7 mouse cellular contexts compared by ENCODE assay signal in genomic region chr3:93493992-93494391, GRCm38 (mm10). TPM values are rescaled to one million over a fixed set of nuclear protein-coding genes. Genes with fewer than 3 reads are reported as not detected.
DNase-seq lines count a peak whose midpoint lies in the region; ATAC-seq lines count a peak whose summit lies in the region.

No protein-coding gene starts in this region.

- H3K4me1 ChIP-seq in forebrain, embryonic 13.5 days = no peaks in the 10 kb centered on the region
- H3K4me1 ChIP-seq in hindbrain, embryonic 16.5 days (ENCODE audit: control insufficient read depth, insufficient read depth, low read depth, low read length) = no peaks in the 10 kb centered on the region

- no peaks in the 10 kb centered on the region for H3K9me3 ChIP-seq in forebrain, embryonic 13.5 days (replicated peaks)
- H3K9me3 ChIP-seq in hindbrain, embryonic 16.5 days (ENCODE audit: control insufficient read depth, low read length) = no peaks in the 10 kb centered on the region

- H3K27me3 ChIP-seq in forebrain, embryonic 13.5 days = no peaks in the 10 kb centered on the region
- no peaks in the 10 kb centered on the region for H3K27me3 ChIP-seq in hindbrain, embryonic 16.5 days (replicated peaks; ENCODE audit: control insufficient read depth, insufficient read depth, low read length)

- WGBS in forebrain, embryonic 13.5 days = 3% methylated on average over 4 of the region's 4 CpGs
- WGBS in hindbrain, embryonic 16.5 days = under 1% methylated on average over 4 of the region's 4 CpGs

- no peaks in the 10 kb centered on the region for H3K36me3 ChIP-seq in forebrain, embryonic 13.5 days (ENCODE audit: poor library complexity, severe bottlenecking)
- H3K36me3 ChIP-seq in hindbrain, embryonic 16.5 days (ENCODE audit: control insufficient read depth, insufficient read depth, low read length) = no peaks in the 10 kb centered on the region

- H3K4me3 ChIP-seq in forebrain, embryonic 13.5 days = no peak overlapping the region
- H3K4me3 ChIP-seq in hindbrain, embryonic 16.5 days (ENCODE audit: low read length) = no peak overlapping the region

- peak; percentile 97 for ATAC-seq in forebrain, embryonic 13.5 days
- peak; percentile 97 for ATAC-seq in hindbrain, embryonic 16.5 days

- no peak overlapping the region for H3K4me2 ChIP-seq in forebrain, embryonic 13.5 days
- no peak overlapping the region for H3K4me2 ChIP-seq in hindbrain, embryonic 16.5 days (ENCODE audit: low read length)

- H3K27ac ChIP-seq in forebrain, embryonic 13.5 days = no peak overlapping the region
- H3K27ac ChIP-seq in hindbrain, embryonic 16.5 days (ENCODE audit: low read depth, low read length) = no peak overlapping the region

- DNase-seq in NIH3T3 (ENCODE audit: low read depth) = peak; percentile 88
- DNase-seq in c-Kit-positive CD71-positive TER-119-negative erythroid progenitor cells, embryonic 14.5 days (ENCODE audit: low read depth) = peak; percentile 34
- DNase-seq in layer of hippocampus, postnatal 25 days (ENCODE audit: extremely low spot score in 1 of 2, low spot score in 1 of 2) = peak; percentile 19 to 21
- peak; percentile 62 for DNase-seq in lung, postnatal 14 days
- peak; percentile 68 to 78 for DNase-seq in right cerebral cortex, postnatal 10 days (ENCODE audit: low spot score in 2 of 2)

- H3K9ac ChIP-seq in forebrain, embryonic 13.5 days = no peak overlapping the region
- H3K9ac ChIP-seq in hindbrain, embryonic 16.5 days (ENCODE audit: low read depth, low read length) = no peak overlapping the region

RNA-seq across cellular contexts. Expression of gene Tchhl1, which starts 25.4 kb away (rescaled TPM):
- polyA plus RNA-seq in forebrain, embryonic 13.5 days (2015; fragmentation: Nextera tagmentation; extraction: Ambion mirVana) = not detected in 2 replicates
- polyA plus RNA-seq in hindbrain, embryonic 16.5 days (2015; fragmentation: Nextera tagmentation; extraction: Ambion mirVana) = not detected in 2 replicates
- not detected for total RNA-seq in layer of hippocampus, postnatal 25 days (2021)

RNA-seq across cellular contexts. Expression of gene S100a11, which starts 26.3 kb away (rescaled TPM):
- 117 and 133 TPM in 2 replicates for polyA plus RNA-seq in forebrain, embryonic 13.5 days (2015; fragmentation: Nextera tagmentation; extraction: Ambion mirVana)
- polyA plus RNA-seq in hindbrain, embryonic 16.5 days (2015; fragmentation: Nextera tagmentation; extraction: Ambion mirVana) = 173 and 217 TPM in 2 replicates
- total RNA-seq in layer of hippocampus, postnatal 25 days (2021) = 1 to 10 TPM; 6.1 to 8.5 TPM

RNA-seq across cellular contexts. Expression of gene Tchh, which starts 51.9 kb away (rescaled TPM):
- polyA plus RNA-seq in forebrain, embryonic 13.5 days (2015; fragmentation: Nextera tagmentation; extraction: Ambion mirVana) = 0.37 and 0.53 TPM in 2 replicates
- polyA plus RNA-seq in hindbrain, embryonic 16.5 days (2015; fragmentation: Nextera tagmentation; extraction: Ambion mirVana) = 1.4 and 1.6 TPM in 2 replicates
- total RNA-seq in layer of hippocampus, postnatal 25 days (2021) = under 1 TPM; 0.81 to 0.92 TPM

Comparison
In these comparisons a context has a peak if more than half of its experiments do, and no peak if none do; other contexts are left out.
1. DNase-seq: peak in every context shown above with its lines; median percentile 88 in NIH3T3; 73 in right cerebral cortex, postnatal 10 days; 62 in lung, postnatal 14 days; 34 in c-Kit-positive CD71-positive TER-119-negative erythroid progenitor cells, embryonic 14.5 days; 20 in layer of hippocampus, postnatal 25 days.